ENCODE assay signal across 8 mouse cellular contexts in genomic region chr10:77082453-77082852, GRCm38 (mm10). TPM values are rescaled to one million over a fixed set of nuclear protein-coding genes. Genes with fewer than 3 reads are reported as not detected.
A peak's percentile ranks its signal among the peaks of the same experiment; 100 is the strongest.
DNase-seq lines count a peak whose midpoint lies in the region; ATAC-seq and TF ChIP-seq lines count a peak whose summit lies in the region.

No protein-coding gene starts in this region.

- no peak overlapping the region for H3K9ac ChIP-seq in kidney, embryonic 14.5 days (ENCODE audit: low read depth, low read length)
- no peak overlapping the region for H3K9ac ChIP-seq in forebrain, embryonic 14.5 days (ENCODE audit: low read length)
- no peak overlapping the region for H3K9ac ChIP-seq in kidney, embryonic 15.5 days
- no peak overlapping the region for H3K9ac ChIP-seq in liver, adult 2 months (ENCODE audit: low read depth, low read length)
- no peak overlapping the region for H3K9ac ChIP-seq in neural tube, embryonic 13.5 days

- 0 out of 2 replicates have a peak, but pooled peaks cover 3% of the 10 kb centered on the region for H3K79me2 ChIP-seq in liver, adult 2 months (ENCODE audit: control insufficient read depth, insufficient read depth, low read length)

- ATAC-seq in kidney, embryonic 14.5 days (ENCODE audit: low FRiP score, low TSS enrichment): no peak; the same call in 1 of the 2 replicates
- no peak for ATAC-seq in forebrain, embryonic 14.5 days
- ATAC-seq in kidney, embryonic 15.5 days (replicated peaks; ENCODE audit: low FRiP score): no peak
- peak; percentile 59; the same call in 1 of the 2 replicates for ATAC-seq in neural tube, embryonic 13.5 days (ENCODE audit: low read depth)

- no peak overlapping the region for H3K27ac ChIP-seq in kidney, embryonic 14.5 days (ENCODE audit: low read depth, low read length)
- no peak overlapping the region for H3K27ac ChIP-seq in forebrain, embryonic 14.5 days (ENCODE audit: low read depth, low read length)
- H3K27ac ChIP-seq in kidney, embryonic 15.5 days: peak overlapping the region; percentile 56
- no peak overlapping the region for H3K27ac ChIP-seq in liver, adult 2 months (replicated peaks; ENCODE audit: insufficient read depth, low read depth, low read length)
- H3K27ac ChIP-seq in neural tube, embryonic 13.5 days (replicated peaks): no peak overlapping the region

- 0 out of 2 replicates have a peak, but pooled peaks cover 7% of the 10 kb centered on the region for H3K4me1 ChIP-seq in kidney, embryonic 14.5 days (ENCODE audit: control insufficient read depth, insufficient read depth, low read length)
- H3K4me1 ChIP-seq in forebrain, embryonic 14.5 days (ENCODE audit: control insufficient read depth, insufficient read depth, low read length): no peaks in the 10 kb centered on the region
- H3K4me1 ChIP-seq in kidney, embryonic 15.5 days: peaks cover 19% of the 10 kb centered on the region; the same call in 1 of the 2 replicates
- H3K4me1 ChIP-seq in liver, adult 2 months (ENCODE audit: control insufficient read depth, insufficient read depth, low read length): peaks cover 3% of the 10 kb centered on the region; the same call in 1 of the 2 replicates
- H3K4me1 ChIP-seq in neural tube, embryonic 13.5 days (replicated peaks): 0 out of 2 replicates have a peak, but pooled peaks cover 4% of the 10 kb centered on the region

- no peaks in the 10 kb centered on the region for H3K9me3 ChIP-seq in kidney, embryonic 14.5 days (ENCODE audit: control insufficient read depth, low read length)
- H3K9me3 ChIP-seq in forebrain, embryonic 14.5 days (replicated peaks; ENCODE audit: control insufficient read depth, low read length): no peaks in the 10 kb centered on the region
- H3K9me3 ChIP-seq in kidney, embryonic 15.5 days (replicated peaks): no peaks in the 10 kb centered on the region
- no peaks in the 10 kb centered on the region for H3K9me3 ChIP-seq in neural tube, embryonic 13.5 days

- H3K4me3 ChIP-seq in kidney, embryonic 14.5 days (ENCODE audit: low read length): no peak overlapping the region
- H3K4me3 ChIP-seq in forebrain, embryonic 14.5 days (ENCODE audit: low read depth, low read length): no peak overlapping the region
- no peak overlapping the region for H3K4me3 ChIP-seq in kidney, embryonic 15.5 days (replicated peaks)
- H3K4me3 ChIP-seq in liver, adult 2 months (ENCODE audit: insufficient read depth, low read depth, low read length): no peak overlapping the region
- no peak overlapping the region for H3K4me3 ChIP-seq in neural tube, embryonic 13.5 days

- no peak overlapping the region for H3K4me2 ChIP-seq in kidney, embryonic 14.5 days (replicated peaks; ENCODE audit: low read depth, low read length)
- no peak overlapping the region for H3K4me2 ChIP-seq in forebrain, embryonic 14.5 days (ENCODE audit: low read length)
- no peak overlapping the region for H3K4me2 ChIP-seq in kidney, embryonic 15.5 days
- H3K4me2 ChIP-seq in neural tube, embryonic 13.5 days: no peak overlapping the region

- TF ChIP-seq CTCF in liver, adult 2 months (IDR thresholded peaks at IDR 0.05; ENCODE audit: low read depth, low read length): peak; percentile 97

- peaks cover 47% of the 10 kb centered on the region for H3K36me3 ChIP-seq in kidney, embryonic 14.5 days (ENCODE audit: control insufficient read depth, insufficient read depth, low read length)
- peaks cover 11% of the 10 kb centered on the region; the same call in 1 of the 2 replicates for H3K36me3 ChIP-seq in forebrain, embryonic 14.5 days (ENCODE audit: control insufficient read depth, insufficient read depth, low read length)
- peaks cover 71% of the 10 kb centered on the region for H3K36me3 ChIP-seq in kidney, embryonic 15.5 days
- H3K36me3 ChIP-seq in liver, adult 2 months (ENCODE audit: control insufficient read depth, insufficient read depth, low read length): peaks cover 71% of the 10 kb centered on the region
- H3K36me3 ChIP-seq in neural tube, embryonic 13.5 days: no peaks in the 10 kb centered on the region

- peak; percentile 78 for DNase-seq in kidney, adult 11 months
- peak; percentile 49 for DNase-seq in c-Kit-positive CD71-negative TER-119-negative erythroid progenitor cells, embryonic 14.5 days (ENCODE audit: low read depth)
- DNase-seq in forebrain, embryonic 14.5 days (ENCODE audit: low spot score): peak; percentile 80
- DNase-seq in liver, adult 2 months (ENCODE audit: extremely low read depth, low read depth, low spot score): peak; percentile 69
- peak; percentile 65 for DNase-seq in testis, postnatal 14 days (ENCODE audit: low spot score)

- no peak for TF ChIP-seq POLR2A in liver, adult 2 months (IDR thresholded peaks at IDR 0.05; ENCODE audit: extremely low read depth, insufficient read depth, low read length)

- H3K27me3 ChIP-seq in kidney, embryonic 14.5 days (ENCODE audit: control insufficient read depth, insufficient read depth, low read length): no peaks in the 10 kb centered on the region
- H3K27me3 ChIP-seq in forebrain, embryonic 14.5 days (replicated peaks; ENCODE audit: control insufficient read depth, insufficient read depth, low read length): no peaks in the 10 kb centered on the region
- no peaks in the 10 kb centered on the region for H3K27me3 ChIP-seq in kidney, embryonic 15.5 days
- H3K27me3 ChIP-seq in liver, adult 2 months (ENCODE audit: control insufficient read depth, insufficient read depth, low read length): no peaks in the 10 kb centered on the region
- H3K27me3 ChIP-seq in neural tube, embryonic 13.5 days: no peaks in the 10 kb centered on the region

- WGBS in kidney, embryonic 14.5 days: 16% methylated on average over 3 of the region's 3 CpGs
- 29% methylated on average over 3 of the region's 3 CpGs for WGBS in forebrain, embryonic 14.5 days
- WGBS in kidney, embryonic 15.5 days: 8% methylated on average over 3 of the region's 3 CpGs
- 47% methylated on average over 3 of the region's 3 CpGs for WGBS in liver, adult 2 months
- WGBS in neural tube, embryonic 13.5 days: 32% methylated on average over 3 of the region's 3 CpGs

RNA-seq across cellular contexts. Expression of gene Slc19a1, which starts 50.4 kb away (rescaled TPM):
- polyA plus RNA-seq in kidney, embryonic 14.5 days (2014; fragmentation: Nextera tagmentation; extraction: Ambion mirVana): 34.1 and 40.9 TPM in 2 replicates
- 33.1 and 38.0 TPM in 2 replicates for polyA plus RNA-seq in forebrain, embryonic 14.5 days (2014; fragmentation: Nextera tagmentation; extraction: Ambion mirVana)
- polyA plus RNA-seq in kidney, embryonic 15.5 days (2015; fragmentation: Nextera tagmentation; extraction: Ambion mirVana): 43.1 and 43.7 TPM in 2 replicates
- 2.9 and 5.2 TPM in 2 replicates for total RNA-seq in liver, adult 2 months (2014; rRNA removed)
- 14.8 and 15.9 TPM in 2 replicates for polyA plus RNA-seq in liver, adult 2 months (2012; rRNA removed)
- polyA plus RNA-seq in neural tube, embryonic 13.5 days (2015; fragmentation: Nextera tagmentation; extraction: Ambion mirVana): 33.9 and 34.9 TPM in 2 replicates
